Mouse (Mus musculus): Measurements from ENCODE around the gene Rfpl4. TPM values are rescaled to one million over a fixed set of nuclear protein-coding genes. Genes with fewer than 3 reads are reported as not detected.
"Not testable (repeated sequence)": the region's sequence is repeated elsewhere in the genome, so short reads cannot be mapped to it uniquely, and the experiment has no call there.

The Rfpl4 gene
- total RNA-seq (2021) = not detected
- long read RNA-seq = 0 reads

DNA sequence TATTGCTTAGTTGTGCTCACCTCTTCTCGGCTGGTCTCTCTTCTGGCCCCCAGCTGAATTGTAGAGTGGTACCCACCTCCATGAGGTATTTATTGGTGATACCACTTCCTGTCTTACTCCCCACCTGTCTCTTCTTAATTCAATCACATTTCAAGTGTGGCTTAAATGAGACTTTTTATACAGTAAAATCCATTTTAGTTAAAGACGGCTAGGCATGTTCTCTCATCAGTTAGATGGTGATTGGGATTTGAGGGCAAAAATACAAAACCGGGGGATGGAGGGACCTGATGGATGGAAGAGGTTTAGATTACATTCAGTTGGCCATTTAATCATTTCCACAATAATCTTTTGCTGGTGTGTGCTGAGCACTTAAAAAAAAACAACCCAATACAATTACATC is at the start of gene Rfpl4:
Gene Rfpl4, minus strand, starts transcription at position 101 of the 400 bp plus-strand sequence.
- no peak for DNase-seq (ENCODE audit: low spot score in 2 of 2)

- not testable (repeated sequence) for DNase-seq (ENCODE audit: low spot score in 2 of 2)
These were observed 32.8 kb upstream of the Rfpl4 start, which contains the start of gene Vmn1r55 for GRCm38 (mm10) chr7:5149570-5149969. TSS of gene Vmn1r55 (minus strand) at chr7:5149670.

DNA sequence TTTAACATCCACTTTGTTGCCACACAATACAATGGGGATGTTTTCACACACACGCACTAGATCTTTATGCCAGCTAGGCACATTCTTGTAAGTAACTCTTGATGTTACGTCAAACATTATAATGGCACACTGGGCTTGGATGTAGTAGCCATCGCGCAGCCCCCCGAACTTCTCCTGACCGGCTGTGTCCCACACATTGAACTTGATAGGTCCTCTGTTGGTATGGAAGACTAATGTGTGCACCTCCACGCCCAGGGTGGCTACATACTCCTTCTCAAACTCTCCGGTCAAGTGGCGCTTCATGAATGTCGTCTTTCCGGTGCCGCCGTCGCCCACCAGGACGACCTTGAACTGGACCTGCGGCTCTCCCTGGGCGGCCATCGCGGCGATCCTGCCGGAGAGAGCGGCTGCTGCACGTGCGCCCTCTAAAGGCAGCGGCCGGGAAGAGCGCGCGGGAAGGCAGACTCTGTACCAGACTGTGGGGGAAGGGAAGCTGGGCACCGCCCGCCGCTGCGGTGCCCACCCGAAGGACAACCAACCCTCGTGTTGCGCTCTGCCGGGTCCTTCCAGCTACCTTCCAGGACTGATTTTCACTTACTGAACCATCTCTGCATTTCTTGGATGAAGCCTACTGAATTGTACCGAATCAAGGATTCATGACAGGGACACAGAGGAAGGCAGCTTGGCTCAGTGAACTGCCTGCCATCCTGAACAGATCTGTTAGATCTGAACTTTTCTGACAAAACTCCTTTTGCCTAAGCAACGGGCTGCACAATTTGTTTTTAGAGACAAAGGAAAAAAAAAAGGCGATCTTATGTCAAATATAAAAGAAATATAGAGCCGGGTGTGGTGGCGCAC is 9.0 kb upstream of the Rfpl4 start, which contains the start of gene Rasl2-9:
Gene Rasl2-9, minus strand, starts transcription at position 402 of the 858 bp plus-strand sequence.
- peak; percentile 82 to 89 for DNase-seq (ENCODE audit: low spot score in 2 of 2)

DNA sequence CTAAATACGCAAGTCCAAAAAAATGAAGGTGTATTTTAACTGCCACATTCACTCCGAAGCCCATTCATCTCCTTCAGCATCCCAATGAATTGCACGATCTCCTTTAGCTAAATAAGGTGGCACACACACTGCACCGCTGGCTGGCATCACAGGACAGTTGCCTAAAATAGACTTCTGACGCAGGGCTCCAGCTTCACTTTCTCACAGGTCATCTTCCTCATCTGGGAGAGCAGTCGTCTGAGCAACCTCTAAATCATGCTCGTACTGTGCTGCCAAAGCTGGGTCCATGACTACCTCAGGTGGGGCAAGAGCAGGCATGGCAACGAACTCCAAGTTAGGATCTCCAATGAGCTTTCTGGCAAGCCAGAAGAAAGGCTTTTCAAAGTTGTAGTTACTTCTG is 8.3 kb upstream of the Rfpl4 start:
- no peak for DNase-seq (ENCODE audit: low spot score in 2 of 2)

GRCm38 (mm10) chr7:5112701-5113100 is 4.0 kb downstream of the Rfpl4 start:
- no peak for DNase-seq (ENCODE audit: low spot score in 2 of 2)

DNA sequence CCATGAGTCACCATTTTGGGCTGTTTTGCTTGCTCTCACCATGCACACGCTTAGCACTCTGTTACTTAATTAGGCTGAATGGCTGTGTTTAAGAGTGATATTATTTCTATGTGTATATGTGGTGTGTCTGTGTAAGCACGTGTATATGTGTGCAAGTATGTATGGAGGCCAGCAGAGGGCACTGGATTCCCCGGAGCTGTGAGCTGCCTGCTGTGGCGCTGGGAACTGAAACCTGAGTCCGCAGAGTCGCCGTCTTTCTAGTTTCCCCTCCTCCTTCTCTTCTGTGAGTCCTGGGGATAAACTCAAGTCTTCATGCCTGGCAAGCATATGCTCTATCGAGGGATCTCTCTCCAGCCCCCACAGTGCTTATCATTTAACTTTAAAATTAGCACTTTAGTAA is 7.4 kb downstream of the Rfpl4 start:
- DNase-seq (ENCODE audit: low spot score in 2 of 2) = no peak

GRCm38 (mm10) chr7:5108272-5108671 is 8.5 kb downstream of the Rfpl4 start:
- DNase-seq (ENCODE audit: low spot score in 2 of 2) = no peak

DNA sequence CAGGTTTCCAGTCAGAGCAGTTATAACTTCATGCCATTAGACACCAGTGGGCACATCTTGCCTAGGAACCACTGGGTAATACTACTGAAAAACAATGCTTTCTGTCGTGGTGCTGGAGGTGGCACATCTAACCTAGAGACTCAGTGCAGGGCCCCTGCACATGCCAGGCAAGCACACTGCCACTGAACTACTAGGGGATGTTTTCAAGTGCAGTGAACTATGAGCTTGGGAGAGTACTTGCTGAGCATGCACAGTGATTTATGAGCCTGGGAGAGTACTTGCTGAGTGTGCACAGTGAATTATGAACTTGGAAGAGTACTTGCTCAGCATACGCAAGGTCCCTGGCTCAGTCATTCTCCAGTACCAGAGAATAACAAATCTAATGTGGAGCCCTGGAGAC is 14.2 kb downstream of the Rfpl4 start:
- no peak for DNase-seq (ENCODE audit: low spot score in 2 of 2)

DNA sequence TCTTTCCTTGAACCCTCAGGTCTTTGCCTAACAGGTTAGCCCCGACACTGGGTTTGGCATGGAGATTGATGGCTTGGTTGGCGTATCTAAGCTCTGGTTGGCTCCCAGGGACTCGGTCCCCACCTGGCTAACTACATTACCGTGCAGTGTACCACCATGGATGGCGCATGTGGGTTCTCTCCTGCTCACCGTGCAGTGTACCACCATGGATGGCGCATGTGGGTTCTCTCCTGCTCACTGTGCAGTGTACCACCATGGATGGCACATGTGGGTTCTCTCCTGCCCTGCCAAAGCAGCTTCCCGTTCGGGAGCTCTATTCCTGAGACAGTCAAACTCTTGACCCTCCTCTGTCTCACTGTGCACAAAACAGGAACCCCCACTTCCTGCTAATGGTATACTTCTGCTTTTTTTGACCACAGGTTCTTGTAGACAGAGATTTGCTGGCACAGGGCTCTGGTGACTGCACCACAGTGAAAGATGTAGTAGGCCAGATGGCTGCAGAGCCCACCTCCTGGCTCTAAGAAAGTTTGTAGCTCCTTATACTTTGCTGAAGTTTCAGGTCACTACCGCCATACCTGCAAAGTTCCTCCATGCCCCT is 15.6 kb downstream of the Rfpl4 start:
- no peak for DNase-seq (ENCODE audit: low spot score in 2 of 2)

- DNase-seq (ENCODE audit: low spot score in 2 of 2) = no peak
These were observed 17.0 kb downstream of the Rfpl4 start for GRCm38 (mm10) chr7:5099796-5100195.

DNA sequence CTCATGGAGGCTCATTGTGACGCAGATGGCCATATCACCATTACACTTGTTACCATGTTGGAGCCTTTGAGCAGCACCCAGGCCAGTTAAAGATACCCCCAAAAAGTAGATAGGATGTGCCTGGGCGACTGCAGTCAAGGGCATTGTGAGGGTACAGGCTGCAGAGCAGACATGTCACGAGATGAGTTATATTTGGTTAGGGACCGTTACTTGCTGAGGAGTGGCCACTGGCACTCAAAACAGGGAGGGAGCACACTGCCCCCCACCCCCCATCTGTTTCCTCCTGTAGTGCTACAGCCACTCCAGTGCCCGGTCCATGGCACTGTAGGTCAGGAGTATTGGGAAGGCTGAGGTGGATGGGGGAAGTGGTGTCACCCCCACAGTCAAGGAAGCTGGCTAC is 18.0 kb downstream of the Rfpl4 start:
- DNase-seq (ENCODE audit: low spot score in 2 of 2) = no peak

GRCm38 (mm10) chr7:5092831-5093510 is 23.8 kb downstream of the Rfpl4 start:
- DNase-seq (ENCODE audit: low spot score in 2 of 2) = no peak

GRCm38 (mm10) chr7:5092381-5092780 is 24.4 kb downstream of the Rfpl4 start:
- no peak for DNase-seq (ENCODE audit: low spot score in 2 of 2)

DNA sequence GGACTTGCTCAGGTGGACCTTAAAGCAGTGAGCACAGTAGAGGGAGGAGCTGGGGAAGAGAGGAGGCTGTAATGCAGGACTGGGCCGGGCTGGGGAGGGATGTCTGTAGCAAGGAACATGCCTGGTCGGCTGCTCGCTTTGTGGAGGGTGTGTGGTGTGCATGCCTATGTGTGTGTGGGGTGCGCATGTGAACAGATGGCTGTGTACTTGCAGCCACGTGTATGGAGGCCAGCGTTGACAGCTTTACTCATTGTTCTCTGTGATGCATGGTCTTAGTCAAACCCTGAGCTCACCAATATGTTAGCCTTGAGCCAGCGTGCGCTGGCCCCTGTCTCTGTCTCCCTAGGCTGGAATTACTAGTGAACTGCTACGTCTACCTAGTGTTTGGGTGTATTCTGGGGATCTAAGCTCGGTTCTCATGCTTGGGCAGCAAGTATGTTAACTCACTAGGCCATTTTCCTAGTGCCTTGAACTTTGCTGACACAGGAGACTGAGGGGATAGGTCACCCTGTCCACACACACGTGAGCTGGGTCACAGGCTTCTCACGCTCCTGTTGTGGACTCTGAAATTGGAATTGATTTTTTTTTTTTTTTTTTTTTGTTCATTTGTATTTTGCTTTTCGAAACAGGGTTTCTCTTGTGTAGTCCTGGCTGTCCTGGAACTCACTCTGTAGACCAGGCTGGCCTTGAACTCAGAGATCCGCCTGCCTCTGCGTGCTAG is 25.6 kb downstream of the Rfpl4 start:
- DNase-seq (ENCODE audit: low spot score in 2 of 2) = no peak

DNA sequence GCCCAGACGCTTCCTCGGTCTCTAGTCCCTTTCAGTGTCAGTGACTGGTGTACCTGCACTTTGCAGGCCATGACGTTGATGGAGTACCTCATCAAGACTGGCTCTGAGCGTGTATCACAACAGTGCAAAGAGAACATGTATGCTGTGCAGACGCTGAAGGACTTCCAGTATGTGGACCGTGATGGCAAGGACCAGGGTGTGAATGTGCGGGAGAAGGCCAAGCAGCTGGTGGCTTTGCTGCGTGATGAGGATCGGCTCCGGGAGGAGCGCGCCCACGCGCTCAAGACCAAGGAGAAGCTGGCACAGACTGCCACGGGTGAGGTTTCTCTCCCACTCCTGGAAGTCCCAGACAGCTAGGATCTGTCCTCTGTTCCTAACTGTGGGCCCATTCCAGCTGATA is 26.9 kb downstream of the Rfpl4 start:
- no peak for DNase-seq (ENCODE audit: low spot score in 2 of 2)

GRCm38 (mm10) chr7:5087886-5088285 is 28.9 kb downstream of the Rfpl4 start:
- no peak for DNase-seq (ENCODE audit: low spot score in 2 of 2)

GRCm38 (mm10) chr7:5086921-5087440 is 29.8 kb downstream of the Rfpl4 start:
- DNase-seq (ENCODE audit: low spot score in 2 of 2) = no peak

GRCm38 (mm10) chr7:5085512-5085911 is 31.2 kb downstream of the Rfpl4 start:
- no peak for DNase-seq (ENCODE audit: low spot score in 2 of 2)

DNA sequence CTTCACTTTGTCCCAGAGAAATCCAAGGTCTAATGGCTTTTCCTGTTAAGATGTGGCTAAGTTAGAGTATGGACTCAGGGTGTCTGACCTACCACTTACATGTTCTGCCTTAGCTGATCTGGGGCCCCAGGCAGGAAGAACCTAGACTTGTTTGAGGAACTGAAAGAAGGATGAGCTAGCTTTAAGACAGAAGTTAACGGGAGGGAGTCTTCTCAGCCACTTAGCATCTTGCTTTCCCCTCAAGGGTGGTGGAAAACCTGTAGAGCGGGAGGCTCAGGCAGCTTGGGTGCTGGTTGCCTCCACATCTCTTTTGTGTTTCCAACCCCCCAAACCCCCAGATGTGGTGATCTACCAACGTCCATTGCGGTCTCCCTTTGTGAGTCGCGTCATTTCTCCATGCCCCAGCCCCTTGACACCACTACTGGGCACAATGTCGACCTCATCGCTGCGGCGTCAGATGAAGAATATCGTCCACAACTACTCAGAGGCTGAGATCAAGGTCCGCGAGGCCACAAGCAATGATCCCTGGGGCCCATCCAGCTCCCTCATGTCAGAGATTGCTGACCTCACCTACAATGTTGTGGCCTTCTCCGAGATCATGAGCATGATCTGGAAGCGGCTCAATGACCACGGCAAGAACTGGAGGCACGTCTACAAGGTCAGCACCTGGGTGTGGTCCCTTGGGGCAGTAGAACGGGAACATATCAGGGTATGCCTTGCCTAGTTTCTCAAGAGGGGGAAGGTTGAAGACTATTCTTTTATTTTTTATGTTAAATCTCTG is 33.2 kb downstream of the Rfpl4 start:
- DNase-seq (ENCODE audit: low spot score in 2 of 2) = no peak

DNA sequence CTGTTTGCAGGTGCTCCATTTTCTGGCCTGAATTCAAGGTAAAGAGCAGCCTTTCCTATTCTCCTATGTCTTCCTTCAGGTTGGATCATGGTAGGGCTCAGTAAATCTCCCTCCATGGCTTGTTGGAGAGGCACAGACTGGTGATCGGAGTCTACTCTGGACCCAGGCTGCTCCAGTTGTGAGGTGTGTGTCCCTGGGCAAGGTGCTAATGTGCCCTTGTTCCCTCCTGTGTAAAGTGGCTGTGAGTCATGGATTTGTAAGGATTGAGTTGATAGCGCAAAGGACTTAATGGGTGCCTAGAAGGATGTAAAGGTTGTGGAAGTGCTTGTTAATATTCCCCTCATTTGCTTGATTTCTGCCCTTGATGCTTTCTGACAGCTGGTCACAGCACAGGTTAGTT is 34.8 kb downstream of the Rfpl4 start:
- DNase-seq (ENCODE audit: low spot score in 2 of 2) = no peak

Measured in layer of hippocampus, postnatal 10 days (tissue).